Mouse (Mus musculus): ENCODE data around the gene Hhat. TPM values are rescaled to one million over a fixed set of nuclear protein-coding genes. Genes with fewer than 3 reads are reported as not detected.

Gene Hhat
- polyA plus RNA-seq, 1 experiment = 12.6 TPM

GRCm38 (mm10) chr1:192663092-192663491 lies 107.9 kb downstream of the Hhat start:
- no peak overlapping the region for H3K27ac ChIP-seq (ENCODE audit: insufficient read depth, low read length)
- no peaks in the 10 kb centered on the region for H3K4me1 ChIP-seq (ENCODE audit: control insufficient read depth, insufficient read depth, low read length)
- H3K4me3 ChIP-seq (ENCODE audit: insufficient read depth, low read length) = no peak overlapping the region
- no peak for TF ChIP-seq POLR2A (IDR thresholded peaks at IDR 0.05; ENCODE audit: low read depth, low read length)
- TF ChIP-seq CTCF (IDR thresholded peaks at IDR 0.05; ENCODE audit: borderline replicate concordance, insufficient read depth, low read length) = no peak

GRCm38 (mm10) chr1:192661612-192662011 lies 109.4 kb downstream of the Hhat start:
- no peak overlapping the region for H3K27ac ChIP-seq (ENCODE audit: insufficient read depth, low read length)
- TF ChIP-seq CTCF (IDR thresholded peaks at IDR 0.05; ENCODE audit: borderline replicate concordance, insufficient read depth, low read length) (no peak), POLR2A (IDR thresholded peaks at IDR 0.05; ENCODE audit: low read depth, low read length) (no peak)
- H3K4me1 ChIP-seq (ENCODE audit: control insufficient read depth, insufficient read depth, low read length) = no peaks in the 10 kb centered on the region
- no peak overlapping the region for H3K4me3 ChIP-seq (ENCODE audit: insufficient read depth, low read length)

- Histone ChIP-seq H3K27ac (ENCODE audit: insufficient read depth, low read length) (no peak overlapping the region), H3K4me1 (ENCODE audit: control insufficient read depth, insufficient read depth, low read length) (no peaks in the 10 kb centered on the region), H3K4me3 (ENCODE audit: insufficient read depth, low read length) (no peak overlapping the region)
- no peak for TF ChIP-seq CTCF (IDR thresholded peaks at IDR 0.05; ENCODE audit: borderline replicate concordance, insufficient read depth, low read length)
- TF ChIP-seq POLR2A (IDR thresholded peaks at IDR 0.05; ENCODE audit: low read depth, low read length) = no peak
Measured at GRCm38 (mm10) chr1:192657417-192657816, 113.6 kb downstream of the Hhat start.

DNA sequence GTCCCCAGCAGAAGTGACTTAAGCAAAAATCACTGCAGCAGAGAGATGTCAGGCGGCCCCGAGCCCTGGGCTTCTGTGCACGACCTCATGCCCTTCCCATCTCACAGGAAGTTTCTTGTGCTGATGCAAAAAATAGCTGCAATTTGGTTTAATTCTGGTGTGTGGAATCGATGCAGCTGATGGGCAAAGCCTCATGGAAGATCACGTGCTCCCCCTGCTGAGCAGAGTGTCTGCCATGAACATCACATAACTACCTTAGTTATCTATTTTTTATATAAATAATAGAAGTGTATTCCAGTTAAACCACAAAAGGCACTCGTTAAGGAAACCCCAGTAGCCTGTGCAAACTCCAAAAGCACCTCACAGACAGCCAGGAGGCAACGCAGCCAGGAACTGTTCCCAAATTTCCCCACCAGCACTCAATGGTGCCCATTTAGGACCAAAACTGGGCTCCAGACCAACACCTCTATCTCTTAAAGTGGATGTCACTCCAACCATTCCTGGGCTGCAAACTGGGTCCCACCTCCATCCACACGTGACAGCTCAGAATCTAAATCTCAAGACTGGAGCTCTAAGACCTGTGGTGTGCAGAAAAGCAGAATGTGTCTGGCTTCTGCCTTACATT lies 118.9 kb downstream of the Hhat start:
- TF ChIP-seq CTCF (IDR thresholded peaks at IDR 0.05; ENCODE audit: borderline replicate concordance, insufficient read depth, low read length) (no peak), POLR2A (IDR thresholded peaks at IDR 0.05; ENCODE audit: low read depth, low read length) (no peak)
- no peaks in the 10 kb centered on the region for H3K4me1 ChIP-seq (ENCODE audit: control insufficient read depth, insufficient read depth, low read length)
- H3K27ac ChIP-seq (ENCODE audit: insufficient read depth, low read length) = no peak overlapping the region
- no peak overlapping the region for H3K4me3 ChIP-seq (ENCODE audit: insufficient read depth, low read length)

DNA sequence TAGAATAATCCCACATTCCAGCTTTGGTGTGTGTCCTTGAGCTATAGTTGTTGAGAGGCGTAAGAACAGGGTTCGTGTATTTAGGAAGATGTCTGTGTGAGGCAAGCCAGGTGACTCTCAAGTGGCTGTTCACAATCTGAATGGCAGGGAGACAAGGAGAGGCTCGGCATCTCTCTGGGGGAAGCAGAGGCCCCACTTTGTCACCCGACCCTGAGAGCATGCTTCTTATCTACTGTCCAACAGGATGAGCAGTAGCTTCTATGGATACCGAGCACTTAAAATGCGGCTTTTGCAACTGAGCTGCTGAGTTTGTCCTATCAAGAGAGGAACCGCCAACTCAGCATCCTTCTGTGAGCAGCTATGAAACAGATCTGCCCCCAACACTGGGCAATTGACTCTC lies 120.4 kb downstream of the Hhat start:
- no peaks in the 10 kb centered on the region; the same call in 1 of the 2 replicates for H3K4me1 ChIP-seq (ENCODE audit: control insufficient read depth, insufficient read depth, low read length)
- no peak overlapping the region for H3K4me3 ChIP-seq (ENCODE audit: insufficient read depth, low read length)
- TF ChIP-seq CTCF (IDR thresholded peaks at IDR 0.05; ENCODE audit: borderline replicate concordance, insufficient read depth, low read length) = no peak
- TF ChIP-seq POLR2A (IDR thresholded peaks at IDR 0.05; ENCODE audit: low read depth, low read length) = no peak
- no peak overlapping the region for H3K27ac ChIP-seq (ENCODE audit: insufficient read depth, low read length)

DNA sequence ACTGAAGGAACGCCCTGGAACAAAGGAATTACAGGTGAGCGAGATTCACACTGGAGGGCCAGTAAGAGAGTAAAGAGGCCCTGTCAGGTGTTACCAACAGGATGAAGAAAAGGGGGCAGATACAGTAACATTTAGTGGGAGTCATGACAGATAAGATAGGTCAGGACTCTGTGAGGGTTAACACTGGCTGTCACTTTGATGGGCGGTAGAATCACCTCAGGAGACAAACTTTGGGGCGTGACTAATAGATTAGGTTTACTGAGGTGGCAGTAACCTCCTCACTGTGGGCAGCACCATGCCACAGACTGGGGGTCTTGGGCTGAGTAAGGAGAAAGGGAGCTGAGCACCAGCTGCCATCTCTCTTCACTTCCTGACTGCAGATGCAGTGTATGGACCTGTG lies 121.0 kb downstream of the Hhat start:
- Histone ChIP-seq H3K27ac (ENCODE audit: insufficient read depth, low read length) (no peak overlapping the region), H3K4me3 (ENCODE audit: insufficient read depth, low read length) (no peak overlapping the region), H3K4me1 (ENCODE audit: control insufficient read depth, insufficient read depth, low read length) (no peaks in the 10 kb centered on the region; the same call in 1 of the 2 replicates)
- no peak for TF ChIP-seq CTCF (IDR thresholded peaks at IDR 0.05; ENCODE audit: borderline replicate concordance, insufficient read depth, low read length)
- TF ChIP-seq POLR2A (IDR thresholded peaks at IDR 0.05; ENCODE audit: low read depth, low read length) = no peak

- Histone ChIP-seq H3K4me3 (ENCODE audit: insufficient read depth, low read length) (no peak overlapping the region), H3K27ac (ENCODE audit: insufficient read depth, low read length) (no peak overlapping the region), H3K4me1 (ENCODE audit: control insufficient read depth, insufficient read depth, low read length) (no peaks in the 10 kb centered on the region; the same call in 1 of the 2 replicates)
- TF ChIP-seq POLR2A (IDR thresholded peaks at IDR 0.05; ENCODE audit: low read depth, low read length) (no peak), CTCF (IDR thresholded peaks at IDR 0.05; ENCODE audit: borderline replicate concordance, insufficient read depth, low read length) (no peak)
Measured at GRCm38 (mm10) chr1:192649233-192649632, 121.8 kb downstream of the Hhat start.

DNA sequence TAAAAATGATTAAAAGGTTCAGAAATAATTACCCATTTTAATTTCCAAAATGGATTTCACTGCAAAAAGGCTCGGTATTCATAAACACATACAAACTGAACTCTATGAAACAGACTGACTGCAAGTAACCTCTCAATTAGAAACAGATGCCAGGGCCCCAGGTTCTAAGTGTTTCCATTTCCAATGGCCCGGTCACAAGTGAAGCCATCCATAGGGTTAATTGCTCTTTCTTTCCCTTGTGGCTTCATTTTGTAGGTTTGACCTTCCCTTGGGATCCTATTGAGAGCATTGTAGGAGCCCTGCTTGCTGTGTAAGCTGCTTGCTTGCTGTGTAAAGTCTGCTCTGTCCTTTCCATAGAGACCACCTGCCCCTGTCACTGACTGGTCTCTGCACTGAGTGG lies 123.7 kb downstream of the Hhat start:
- H3K4me3 ChIP-seq (ENCODE audit: insufficient read depth, low read length) = no peak overlapping the region
- TF ChIP-seq CTCF (IDR thresholded peaks at IDR 0.05; ENCODE audit: borderline replicate concordance, insufficient read depth, low read length) = no peak
- TF ChIP-seq POLR2A (IDR thresholded peaks at IDR 0.05; ENCODE audit: low read depth, low read length) = no peak
- no peak overlapping the region for H3K27ac ChIP-seq (ENCODE audit: insufficient read depth, low read length)
- no peaks in the 10 kb centered on the region; the same call in 1 of the 2 replicates for H3K4me1 ChIP-seq (ENCODE audit: control insufficient read depth, insufficient read depth, low read length)

- Histone ChIP-seq H3K4me3 (ENCODE audit: insufficient read depth, low read length) (no peak overlapping the region), H3K27ac (ENCODE audit: insufficient read depth, low read length) (no peak overlapping the region), H3K4me1 (ENCODE audit: control insufficient read depth, insufficient read depth, low read length) (no peaks in the 10 kb centered on the region; the same call in 1 of the 2 replicates)
- TF ChIP-seq CTCF (IDR thresholded peaks at IDR 0.05; ENCODE audit: borderline replicate concordance, insufficient read depth, low read length) = no peak
- TF ChIP-seq POLR2A (IDR thresholded peaks at IDR 0.05; ENCODE audit: low read depth, low read length) = no peak
Measured at GRCm38 (mm10) chr1:192642126-192642525, 128.9 kb downstream of the Hhat start.

DNA sequence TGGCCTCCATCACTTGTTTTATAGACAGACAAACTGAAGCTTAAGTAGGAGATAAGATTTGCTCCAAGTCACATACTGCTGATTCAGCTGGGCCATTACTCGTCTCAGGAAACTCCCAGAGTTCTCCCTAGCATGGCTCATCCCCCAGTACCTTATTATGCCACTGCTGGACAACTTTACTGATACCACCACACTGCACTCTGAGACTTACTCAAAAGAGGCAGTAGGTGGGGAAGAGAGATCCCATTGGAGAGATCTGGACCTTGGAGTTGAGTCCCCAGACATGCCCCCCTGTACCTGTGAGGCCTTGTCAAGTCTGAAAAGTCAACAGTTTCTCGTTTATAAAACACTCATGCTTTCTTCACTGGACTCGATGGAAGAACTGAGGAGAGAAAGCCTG lies 131.8 kb downstream of the Hhat start:
- no peak overlapping the region for H3K4me3 ChIP-seq (ENCODE audit: insufficient read depth, low read length)
- no peaks in the 10 kb centered on the region for H3K4me1 ChIP-seq (ENCODE audit: control insufficient read depth, insufficient read depth, low read length)
- no peak overlapping the region for H3K27ac ChIP-seq (ENCODE audit: insufficient read depth, low read length)
- no peak for TF ChIP-seq CTCF (IDR thresholded peaks at IDR 0.05; ENCODE audit: borderline replicate concordance, insufficient read depth, low read length)
